Mouse (Mus musculus): Measurements from ENCODE around the gene Ubl7. TPM values are rescaled to one million over a fixed set of nuclear protein-coding genes. Genes with fewer than 3 reads are reported as not detected.
A peak's percentile ranks its signal among the peaks of the same experiment; 100 is the strongest.

The Ubl7 gene
- total and polyA plus RNA-seq, 2 experiments from 2014 or later = 132 to 161 TPM

GRCm38 (mm10) chr9:57969736-57970495 lies 59.1 kb downstream of the Ubl7 start:
- no peak overlapping the region for H3K27ac ChIP-seq (ENCODE audit: low read depth, low read length)
- no peaks in the 10 kb centered on the region for H3K9me3 ChIP-seq (ENCODE audit: low read length)
- no peak for ATAC-seq (ENCODE audit: low FRiP score)
- H3K4me2 ChIP-seq (ENCODE audit: low read depth, low read length, poor library complexity, severe bottlenecking) = no peak overlapping the region
- TF ChIP-seq CTCF (IDR thresholded peaks at IDR 0.05) = no peak
- no peaks in the 10 kb centered on the region for H3K27me3 ChIP-seq (ENCODE audit: insufficient read depth, low read length)
- 82% methylated on average over 11 of the region's 11 CpGs for WGBS
- H3K36me3 ChIP-seq (ENCODE audit: insufficient read depth, low read length) = no peaks in the 10 kb centered on the region
- no peak overlapping the region for H3K4me3 ChIP-seq (ENCODE audit: low read depth, low read length)
- H3K4me1 ChIP-seq (ENCODE audit: insufficient read depth, low read length) = no peaks in the 10 kb centered on the region
- peak; percentile 26 for DNase-seq (ENCODE audit: low spot score)
- no peak overlapping the region for H3K9ac ChIP-seq (replicated peaks; ENCODE audit: low read length, poor library complexity, severe bottlenecking)

- no peak for DNase-seq (ENCODE audit: low spot score)
- Histone ChIP-seq H3K9me3 (ENCODE audit: low read length) (no peaks in the 10 kb centered on the region), H3K4me2 (ENCODE audit: low read depth, low read length, poor library complexity, severe bottlenecking) (no peak overlapping the region), H3K36me3 (ENCODE audit: insufficient read depth, low read length) (no peaks in the 10 kb centered on the region), H3K4me1 (ENCODE audit: insufficient read depth, low read length) (no peaks in the 10 kb centered on the region), H3K9ac (replicated peaks; ENCODE audit: low read length, poor library complexity, severe bottlenecking) (no peak overlapping the region), H3K4me3 (ENCODE audit: low read depth, low read length) (no peak overlapping the region), H3K27me3 (ENCODE audit: insufficient read depth, low read length) (no peaks in the 10 kb centered on the region), H3K27ac (ENCODE audit: low read depth, low read length) (no peak overlapping the region)
- WGBS = 85% methylated on average over 5 of the region's 5 CpGs
- TF ChIP-seq CTCF (IDR thresholded peaks at IDR 0.05) = no peak
- no peak for ATAC-seq (ENCODE audit: low FRiP score)
These were observed 60.6 kb downstream of the Ubl7 start for GRCm38 (mm10) chr9:57971413-57971812.

GRCm38 (mm10) chr9:57972141-57972591 lies 61.4 kb downstream of the Ubl7 start:
- H3K4me1 ChIP-seq (ENCODE audit: insufficient read depth, low read length) = no peaks in the 10 kb centered on the region
- 72% methylated on average over 9 of the region's 9 CpGs for WGBS
- H3K27ac ChIP-seq (ENCODE audit: low read depth, low read length) = no peak overlapping the region
- no peak overlapping the region for H3K4me2 ChIP-seq (ENCODE audit: low read depth, low read length, poor library complexity, severe bottlenecking)
- no peaks in the 10 kb centered on the region for H3K36me3 ChIP-seq (ENCODE audit: insufficient read depth, low read length)
- no peak for ATAC-seq (ENCODE audit: low FRiP score)
- H3K9me3 ChIP-seq (ENCODE audit: low read length) = no peaks in the 10 kb centered on the region
- TF ChIP-seq CTCF (IDR thresholded peaks at IDR 0.05) = no peak
- no peak for DNase-seq (ENCODE audit: low spot score)
- H3K27me3 ChIP-seq (ENCODE audit: insufficient read depth, low read length) = no peaks in the 10 kb centered on the region
- H3K4me3 ChIP-seq (ENCODE audit: low read depth, low read length) = no peak overlapping the region
- H3K9ac ChIP-seq (replicated peaks; ENCODE audit: low read length, poor library complexity, severe bottlenecking) = no peak overlapping the region

- Histone ChIP-seq H3K27ac (ENCODE audit: low read depth, low read length) (no peak overlapping the region), H3K36me3 (ENCODE audit: insufficient read depth, low read length) (no peaks in the 10 kb centered on the region), H3K4me3 (ENCODE audit: low read depth, low read length) (no peak overlapping the region), H3K4me2 (ENCODE audit: low read depth, low read length, poor library complexity, severe bottlenecking) (no peak overlapping the region), H3K4me1 (ENCODE audit: insufficient read depth, low read length) (no peaks in the 10 kb centered on the region), H3K9ac (replicated peaks; ENCODE audit: low read length, poor library complexity, severe bottlenecking) (no peak overlapping the region), H3K27me3 (ENCODE audit: insufficient read depth, low read length) (no peaks in the 10 kb centered on the region), H3K9me3 (ENCODE audit: low read length) (no peaks in the 10 kb centered on the region)
- ATAC-seq (ENCODE audit: low FRiP score) (no peak), DNase-seq (ENCODE audit: low spot score) (no peak)
- 77% methylated on average over 9 of the region's 9 CpGs for WGBS
- TF ChIP-seq CTCF (IDR thresholded peaks at IDR 0.05) = no peak
These were observed 62.1 kb downstream of the Ubl7 start for GRCm38 (mm10) chr9:57972776-57973439.

- 88% methylated on average over 6 of the region's 6 CpGs for WGBS
- Histone ChIP-seq H3K27me3 (ENCODE audit: insufficient read depth, low read length) (no peaks in the 10 kb centered on the region), H3K4me2 (ENCODE audit: low read depth, low read length, poor library complexity, severe bottlenecking) (no peak overlapping the region), H3K36me3 (ENCODE audit: insufficient read depth, low read length) (no peaks in the 10 kb centered on the region), H3K9me3 (ENCODE audit: low read length) (no peaks in the 10 kb centered on the region), H3K4me3 (ENCODE audit: low read depth, low read length) (no peak overlapping the region), H3K9ac (replicated peaks; ENCODE audit: low read length, poor library complexity, severe bottlenecking) (no peak overlapping the region), H3K27ac (ENCODE audit: low read depth, low read length) (no peak overlapping the region), H3K4me1 (ENCODE audit: insufficient read depth, low read length) (no peaks in the 10 kb centered on the region)
- TF ChIP-seq CTCF (IDR thresholded peaks at IDR 0.05) = no peak
- ATAC-seq (ENCODE audit: low FRiP score) (no peak), DNase-seq (ENCODE audit: low spot score) (no peak)
These were observed 62.8 kb downstream of the Ubl7 start for GRCm38 (mm10) chr9:57973440-57974066.

- DNase-seq (ENCODE audit: low spot score) (no peak), ATAC-seq (ENCODE audit: low FRiP score) (no peak)
- Histone ChIP-seq H3K4me2 (ENCODE audit: low read depth, low read length, poor library complexity, severe bottlenecking) (no peak overlapping the region), H3K27ac (ENCODE audit: low read depth, low read length) (no peak overlapping the region), H3K27me3 (ENCODE audit: insufficient read depth, low read length) (no peaks in the 10 kb centered on the region), H3K4me1 (ENCODE audit: insufficient read depth, low read length) (no peaks in the 10 kb centered on the region), H3K4me3 (ENCODE audit: low read depth, low read length) (no peak overlapping the region), H3K36me3 (ENCODE audit: insufficient read depth, low read length) (no peaks in the 10 kb centered on the region), H3K9me3 (ENCODE audit: low read length) (no peaks in the 10 kb centered on the region), H3K9ac (replicated peaks; ENCODE audit: low read length, poor library complexity, severe bottlenecking) (no peak overlapping the region)
- 76% methylated on average over 5 of the region's 5 CpGs for WGBS
- TF ChIP-seq CTCF (IDR thresholded peaks at IDR 0.05) = no peak
These were observed 63.4 kb downstream of the Ubl7 start for GRCm38 (mm10) chr9:57974221-57974620.

All from midbrain, postnatal 0 days (tissue).